8 mouse cellular contexts compared by ENCODE assay signal in the genomic region with DNA sequence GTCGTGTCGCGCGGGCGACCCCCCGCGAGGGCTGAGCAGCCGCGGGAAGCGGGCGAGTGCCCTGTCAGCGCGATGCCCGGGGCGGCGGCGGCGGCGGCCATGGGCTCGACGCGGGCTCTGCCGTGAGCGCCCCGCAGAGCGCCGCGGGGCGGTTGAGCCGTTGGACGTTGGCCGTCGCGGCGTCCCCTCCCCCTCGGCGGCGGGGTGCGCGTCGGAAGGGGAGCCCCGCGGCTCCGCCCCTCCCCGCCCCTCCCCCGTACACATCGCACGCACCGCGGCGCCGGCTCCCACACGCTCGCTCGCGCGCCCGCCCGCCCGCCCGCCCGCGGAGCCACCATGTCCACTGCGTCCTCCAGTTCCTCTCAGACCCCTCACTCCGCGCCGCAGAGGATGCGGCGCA. TPM values are rescaled to one million over a fixed set of nuclear protein-coding genes. Genes with fewer than 3 reads are reported as not detected.
A peak's percentile ranks its signal among the peaks of the same experiment; 100 is the strongest.
DNase-seq lines count a peak whose midpoint lies in the region; ATAC-seq and TF ChIP-seq lines count a peak whose summit lies in the region.

TSS of gene Glcci1 (plus strand) at position 50 of the 400 bp plus-strand sequence.

- DNase-seq in frontal cortex, postnatal 36 days (ENCODE audit: low spot score in 2 of 2): no peak
- peak; percentile 90 for DNase-seq in brain, adult 2 months (ENCODE audit: low read depth, low spot score)
- DNase-seq in forelimb bud, embryonic 11.5 days (ENCODE audit: low read depth, low spot score): peak; percentile 55
- DNase-seq in midbrain, embryonic 11.5 days (ENCODE audit: low spot score, missing footprints): peak; percentile 96

- peaks cover 16% of the 10 kb centered on the region for H3K4me1 ChIP-seq in limb, embryonic 12.5 days (replicated peaks)
- H3K4me1 ChIP-seq in midbrain, embryonic 11.5 days (ENCODE audit: control insufficient read depth, insufficient read depth, low read length): peaks cover 14% of the 10 kb centered on the region; the same call in 1 of the 2 replicates
- H3K4me1 ChIP-seq in small intestine, adult 2 months (ENCODE audit: control insufficient read depth, insufficient read depth, insufficient read length, low read length): peaks cover 5% of the 10 kb centered on the region; the same call in 1 of the 2 replicates

- 0% methylated on average over 14 of the region's 69 CpGs for WGBS in limb, embryonic 12.5 days
- under 1% methylated on average over 55 of the region's 69 CpGs for WGBS in midbrain, embryonic 11.5 days
- 2% methylated on average over 50 of the region's 69 CpGs for WGBS in small intestine, adult 2 months

- TF ChIP-seq CTCF in small intestine, adult 2 months (IDR thresholded peaks at IDR 0.05; ENCODE audit: extremely low read depth, insufficient read length, insufficient replicate concordance, low read depth, low read length): no peak

- peak; percentile 58 for ATAC-seq in frontal cortex, adult (ENCODE audit: low TSS enrichment)
- peak; percentile 7 for ATAC-seq in inflammation-experienced regulatory T-cells, adult 6 months
- peak; percentile 78 for ATAC-seq in limb, embryonic 12.5 days (ENCODE audit: insufficient number of reproducible peaks, insufficient read depth, low FRiP score, low TSS enrichment, low read depth)
- peak; percentile 88 for ATAC-seq in midbrain, embryonic 11.5 days (ENCODE audit: low FRiP score)

- TF ChIP-seq POLR2A in small intestine, adult 2 months (IDR thresholded peaks at IDR 0.05; ENCODE audit: low read depth, low read length): no peak; the same call in 1 of the 2 replicates

- peak within 1 kb of the TSS; percentile 100 for H3K4me3 ChIP-seq in limb, embryonic 12.5 days (replicated peaks)
- peak within 1 kb of the TSS; percentile 90 for H3K4me3 ChIP-seq in midbrain, embryonic 11.5 days (ENCODE audit: low read depth, low read length)
- peak within 1 kb of the TSS; percentile 84 for H3K4me3 ChIP-seq in small intestine, adult 2 months (ENCODE audit: low read depth, low read length)

- H3K4me2 ChIP-seq in limb, embryonic 12.5 days: peak within 1 kb of the TSS; percentile 72
- H3K4me2 ChIP-seq in midbrain, embryonic 11.5 days: peak within 1 kb of the TSS; percentile 73

- peak within 1 kb of the TSS; percentile 99 for H3K27ac ChIP-seq in limb, embryonic 12.5 days
- H3K27ac ChIP-seq in midbrain, embryonic 11.5 days (ENCODE audit: low read depth, low read length): peak within 1 kb of the TSS; percentile 99
- H3K27ac ChIP-seq in small intestine, adult 2 months (ENCODE audit: insufficient read depth, low read depth, low read length): peak within 1 kb of the TSS; percentile 98

- no peaks in the 10 kb centered on the region for H3K9me3 ChIP-seq in limb, embryonic 12.5 days
- H3K9me3 ChIP-seq in midbrain, embryonic 11.5 days (ENCODE audit: control insufficient read depth, low read length): no peaks in the 10 kb centered on the region

- no peaks in the 10 kb centered on the region for H3K36me3 ChIP-seq in limb, embryonic 12.5 days
- H3K36me3 ChIP-seq in midbrain, embryonic 11.5 days (ENCODE audit: control insufficient read depth, insufficient read depth, low read length): no peaks in the 10 kb centered on the region
- H3K36me3 ChIP-seq in small intestine, adult 2 months (ENCODE audit: control insufficient read depth, insufficient read depth, low read length): no peaks in the 10 kb centered on the region

- H3K27me3 ChIP-seq in limb, embryonic 12.5 days: no peaks in the 10 kb centered on the region
- no peaks in the 10 kb centered on the region for H3K27me3 ChIP-seq in midbrain, embryonic 11.5 days (ENCODE audit: control insufficient read depth, insufficient read depth, low read length)
- no peaks in the 10 kb centered on the region for H3K27me3 ChIP-seq in small intestine, adult 2 months (ENCODE audit: control insufficient read depth, insufficient read depth, low read length)

- peak within 1 kb of the TSS; percentile 100 for H3K9ac ChIP-seq in limb, embryonic 12.5 days (replicated peaks)
- peak within 1 kb of the TSS; percentile 97 for H3K9ac ChIP-seq in midbrain, embryonic 11.5 days (ENCODE audit: low read length)

RNA-seq across cellular contexts. Expression of gene Glcci1, which starts in this region (rescaled TPM):
- polyA plus RNA-seq in inflammation-experienced regulatory T-cells, adult 6 months (2017; shearing (Covaris generic)): 10 to 100 TPM; 24.8 to 33.6 (median 30.3) TPM
- 26.3 and 28.2 TPM in 2 replicates for polyA plus RNA-seq in limb, embryonic 12.5 days (2016; fragmentation: Nextera tagmentation; extraction: Ambion mirVana)
- polyA plus RNA-seq in midbrain, embryonic 11.5 days (2014; fragmentation: Nextera tagmentation; extraction: Ambion mirVana): 16.5 and 18.2 TPM in 2 replicates
- 3.2 and 3.5 TPM in 2 replicates for polyA plus RNA-seq in small intestine, adult 2 months (2012; rRNA removed)

Comparison
In these comparisons a context has a peak if more than half of its experiments do, and no peak if none do; other contexts are left out.
1. ATAC-seq: peak in every context shown above with its lines; median percentile 88 in midbrain, embryonic 11.5 days; 78 in limb, embryonic 12.5 days; 58 in frontal cortex, adult; 7 in inflammation-experienced regulatory T-cells, adult 6 months.
2. DNase-seq: peak in brain, adult 2 months (single experiment), forelimb bud, embryonic 11.5 days (single experiment) and midbrain, embryonic 11.5 days (single experiment); none in frontal cortex, postnatal 36 days (0 of 2).
3. Peak in every context shown above with its lines, with median percentiles within 50 percentile points of each other: H3K27ac ChIP-seq and H3K4me3 ChIP-seq.